Mouse (Mus musculus): ENCODE results near the gene Tirap. TPM values are rescaled to one million over a fixed set of nuclear protein-coding genes. Genes with fewer than 3 reads are reported as not detected.

Gene Tirap
- total RNA-seq, 4 experiments from 2014 or later, result 2.6 to 6.6 (median 3.2) TPM

GRCm38 (mm10) chr9:35192983-35193542 lies 7.0 kb downstream of the Tirap start:
- no peak for DNase-seq (ENCODE audit: low spot score in 2 of 2)

DNA sequence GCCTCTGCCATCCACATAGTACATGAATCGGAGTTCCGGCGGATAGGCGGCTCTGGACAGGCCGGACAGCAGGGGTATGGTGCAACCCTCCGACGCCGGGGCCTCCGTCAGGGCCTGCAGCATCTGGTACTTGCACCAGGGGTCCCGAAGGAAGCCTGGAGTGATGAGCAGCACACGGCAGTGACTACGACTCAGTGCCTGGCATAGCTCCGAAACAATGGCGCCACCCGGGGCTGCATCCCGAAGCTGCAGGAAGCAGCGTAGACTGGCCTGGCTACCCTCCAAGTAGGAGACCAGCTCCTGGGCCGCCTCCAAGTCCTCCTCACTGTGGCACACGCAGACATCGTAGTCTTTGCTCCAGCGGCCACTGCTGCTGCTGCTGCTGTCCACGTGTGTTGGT lies 11.4 kb downstream of the Tirap start:
- DNase-seq (ENCODE audit: low spot score in 2 of 2), result peak in 1 of 2 experiments; percentile 63

DNA sequence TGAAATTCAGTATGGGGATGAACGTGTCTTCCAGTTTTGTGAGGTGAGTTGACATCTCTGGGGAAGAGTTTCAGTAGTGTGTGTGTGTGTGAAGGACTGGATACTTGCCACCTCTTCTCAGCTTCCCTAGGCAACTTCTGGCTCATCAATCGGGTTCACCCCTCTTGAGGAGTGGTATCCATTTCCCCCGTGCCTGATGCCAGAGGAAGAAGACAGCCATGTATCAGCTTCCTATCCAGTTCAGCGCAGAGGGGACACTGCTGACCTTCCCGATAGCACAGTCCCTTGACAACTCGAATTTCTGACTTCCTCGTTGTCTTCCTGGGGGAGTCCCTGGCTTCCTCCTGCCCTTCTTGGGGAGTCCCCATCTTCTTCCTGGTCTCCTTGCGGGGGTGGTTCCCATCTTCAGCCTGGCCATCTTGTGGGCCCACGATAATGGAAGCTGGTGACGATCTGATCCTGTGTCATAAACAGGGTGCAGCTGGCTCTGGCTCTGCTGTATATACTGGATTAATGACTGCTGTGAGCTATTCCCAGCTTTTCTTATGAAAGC lies 12.7 kb downstream of the Tirap start:
- DNase-seq (ENCODE audit: low spot score in 2 of 2), result no peak

- no peak for DNase-seq (ENCODE audit: low spot score in 2 of 2)
Observed at GRCm38 (mm10) chr9:35186430-35186829, 13.7 kb downstream of the Tirap start.

DNA sequence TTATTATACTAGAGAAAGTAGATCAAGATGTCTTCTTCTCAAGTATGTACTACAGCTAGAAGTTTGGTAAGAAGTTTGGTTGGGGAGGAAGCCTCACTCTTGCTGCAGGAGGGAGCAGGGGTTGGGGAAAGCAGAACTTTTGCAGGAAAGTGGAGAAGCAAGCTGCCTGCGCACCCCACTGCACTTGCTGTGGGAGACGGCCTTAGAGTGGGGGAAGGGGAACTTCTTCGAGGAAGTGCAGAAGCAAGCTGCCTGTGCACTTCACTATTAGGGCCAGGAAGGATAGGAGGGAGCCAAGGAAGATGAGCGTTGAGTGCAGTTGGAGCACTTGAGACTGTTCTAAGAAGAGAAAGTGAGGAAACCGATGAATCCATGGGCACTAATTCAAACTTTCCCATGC lies 16.7 kb downstream of the Tirap start:
- DNase-seq (ENCODE audit: low spot score in 2 of 2), result no peak

GRCm38 (mm10) chr9:35182832-35183231 lies 17.3 kb downstream of the Tirap start:
- no peak for DNase-seq (ENCODE audit: low spot score in 2 of 2)

DNA sequence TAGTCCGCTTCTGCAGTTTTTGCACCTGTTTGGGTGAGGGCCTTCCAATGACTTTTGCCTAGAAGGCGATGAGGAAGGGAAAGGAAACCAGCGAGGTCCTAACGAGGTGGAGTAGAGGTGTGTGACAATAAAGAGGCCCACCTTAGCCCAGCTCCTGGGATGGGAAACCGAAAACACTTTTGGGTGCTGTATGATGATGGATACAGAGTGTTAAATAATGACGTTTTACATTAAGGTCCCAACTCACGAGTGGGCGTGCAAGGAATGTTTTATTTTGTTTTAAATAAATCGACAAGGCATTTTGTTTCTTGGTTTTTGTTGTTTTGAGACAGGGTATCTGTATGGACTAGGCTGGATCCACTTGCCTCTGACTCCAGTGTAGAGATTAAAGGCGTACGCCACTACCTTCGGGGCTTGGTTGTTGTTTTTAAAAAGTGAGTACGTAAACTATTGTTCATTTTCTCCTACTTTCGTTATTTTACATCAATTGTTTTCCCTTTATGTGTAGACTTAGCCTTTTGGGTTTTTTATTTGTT lies 23.9 kb downstream of the Tirap start:
- DNase-seq (ENCODE audit: low spot score in 2 of 2), result no peak

- peak; percentile 92 to 95 for DNase-seq (ENCODE audit: low spot score in 2 of 2)
Observed at GRCm38 (mm10) chr9:35175251-35176123, 24.6 kb downstream of the Tirap start, which contains the start of gene Dcps. Gene Dcps, minus strand, starts transcription at chr9:35176061.

GRCm38 (mm10) chr9:35173331-35173730 lies 26.8 kb downstream of the Tirap start:
- DNase-seq (ENCODE audit: low spot score in 2 of 2), result no peak

GRCm38 (mm10) chr9:35170071-35170470 lies 30.0 kb downstream of the Tirap start:
- no peak for DNase-seq (ENCODE audit: low spot score in 2 of 2)

GRCm38 (mm10) chr9:35166798-35167635 lies 33.1 kb downstream of the Tirap start:
- DNase-seq (ENCODE audit: low spot score in 2 of 2), result no peak

GRCm38 (mm10) chr9:35166144-35166797 lies 33.8 kb downstream of the Tirap start:
- no peak for DNase-seq (ENCODE audit: low spot score in 2 of 2)

DNA sequence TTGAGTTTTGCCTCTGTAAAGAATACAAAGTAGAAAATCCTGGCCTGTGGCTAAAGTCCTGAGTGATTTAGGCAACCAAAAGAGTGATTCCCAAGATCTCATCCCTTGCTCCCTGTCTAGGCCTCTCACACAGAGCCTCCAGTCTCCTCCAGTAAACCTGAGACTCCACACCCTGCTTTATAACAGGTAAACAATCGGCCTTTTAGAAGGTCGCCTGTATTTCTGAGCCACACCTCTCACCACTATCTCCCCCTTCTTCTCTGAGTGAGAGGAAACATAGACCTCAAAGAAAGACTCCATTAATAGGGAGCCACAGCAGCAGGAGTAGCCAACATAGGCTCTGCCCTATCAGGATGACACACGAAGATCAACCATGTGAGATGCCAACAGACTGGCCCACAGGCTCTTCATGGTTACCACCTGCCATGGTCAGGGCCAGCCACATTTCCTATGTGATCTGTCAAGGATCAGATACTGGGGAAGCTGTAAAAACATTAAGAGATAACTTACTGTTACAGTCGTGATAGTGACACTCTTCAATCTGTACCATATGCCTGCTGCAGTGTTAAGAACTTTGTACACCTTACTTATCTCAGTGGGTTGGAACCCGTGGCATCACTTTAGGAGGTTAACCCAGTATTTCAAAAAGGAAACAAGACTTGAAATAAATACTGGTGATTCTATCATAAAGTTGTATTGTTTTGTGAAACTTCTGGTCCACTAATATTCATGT lies 35.8 kb downstream of the Tirap start:
- DNase-seq (ENCODE audit: low spot score in 2 of 2), result no peak

DNA sequence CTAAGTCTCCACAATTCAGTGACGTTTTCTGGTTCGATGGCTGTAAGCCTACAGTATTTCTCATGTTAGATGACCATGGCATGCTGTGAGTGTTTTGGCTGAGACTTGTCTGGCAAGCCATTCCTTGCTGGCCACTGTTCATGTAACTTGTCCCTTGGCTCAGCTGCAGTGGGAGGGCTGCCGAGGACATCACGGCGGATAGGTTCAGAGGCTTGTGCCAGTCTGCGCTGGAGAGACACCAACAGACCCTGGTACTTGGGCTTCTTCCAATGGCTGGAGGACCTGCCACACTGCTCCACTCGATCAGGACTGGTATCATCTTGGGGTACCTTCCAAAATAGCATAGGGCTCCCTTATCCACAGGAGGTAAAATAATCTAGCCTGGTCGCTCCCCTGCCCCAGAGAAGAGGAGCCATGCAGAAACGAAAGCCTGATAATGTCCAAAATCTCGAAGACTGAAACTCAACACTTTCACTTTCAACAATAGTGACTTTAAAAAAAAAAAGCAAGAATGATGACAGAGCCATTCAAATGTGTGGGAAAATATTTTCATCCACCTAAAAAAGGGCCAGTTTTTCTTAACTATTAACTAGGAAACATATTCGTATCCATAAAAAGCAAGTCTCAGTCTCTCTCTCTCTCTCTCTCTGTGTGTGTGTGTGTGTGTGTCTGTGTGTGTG lies 36.9 kb downstream of the Tirap start:
- peak in 1 of 2 experiments; percentile 37 for DNase-seq (ENCODE audit: low spot score in 2 of 2)

DNA sequence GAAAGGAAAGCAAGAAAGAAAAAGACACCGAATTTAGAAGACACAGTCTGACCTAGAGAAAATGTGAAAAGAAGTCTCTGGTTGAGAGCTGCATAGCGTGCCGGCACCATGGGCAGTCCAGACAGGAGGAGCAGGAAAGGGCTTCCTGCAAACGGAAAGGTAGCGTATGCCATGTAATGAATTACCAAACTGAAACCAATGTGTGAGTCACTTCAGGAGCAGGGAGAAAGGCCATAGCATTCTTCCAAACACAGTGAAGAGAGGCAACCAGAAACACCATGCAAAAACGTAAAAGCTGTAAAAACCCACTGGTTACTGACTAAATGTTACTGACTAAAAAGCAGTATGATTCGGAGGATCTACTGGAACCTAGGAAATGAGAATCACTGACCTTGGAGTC lies 38.4 kb downstream of the Tirap start:
- DNase-seq (ENCODE audit: low spot score in 2 of 2), result no peak

GRCm38 (mm10) chr9:35160662-35161061 lies 39.4 kb downstream of the Tirap start:
- DNase-seq (ENCODE audit: low spot score in 2 of 2), result no peak

DNA sequence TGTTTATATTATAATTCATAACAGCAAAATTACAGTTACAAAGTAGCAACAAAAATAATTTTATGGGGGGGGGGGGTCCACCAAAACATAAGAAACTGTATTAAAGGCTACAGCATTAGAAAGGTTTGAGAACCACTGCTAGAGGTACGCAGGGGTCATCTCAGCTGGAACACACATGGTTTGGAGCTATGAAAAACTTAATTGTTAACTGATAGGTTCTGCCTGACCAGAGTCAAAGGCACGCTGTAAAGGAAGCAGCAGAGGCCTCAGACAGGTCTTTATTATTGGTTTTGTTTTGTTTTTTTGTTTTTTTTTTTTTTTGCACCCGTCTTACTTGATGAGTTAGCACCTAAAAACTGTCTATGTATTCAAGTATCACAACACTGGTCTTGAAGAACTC lies 41.6 kb downstream of the Tirap start:
- DNase-seq (ENCODE audit: low spot score in 2 of 2), result no peak

DNA sequence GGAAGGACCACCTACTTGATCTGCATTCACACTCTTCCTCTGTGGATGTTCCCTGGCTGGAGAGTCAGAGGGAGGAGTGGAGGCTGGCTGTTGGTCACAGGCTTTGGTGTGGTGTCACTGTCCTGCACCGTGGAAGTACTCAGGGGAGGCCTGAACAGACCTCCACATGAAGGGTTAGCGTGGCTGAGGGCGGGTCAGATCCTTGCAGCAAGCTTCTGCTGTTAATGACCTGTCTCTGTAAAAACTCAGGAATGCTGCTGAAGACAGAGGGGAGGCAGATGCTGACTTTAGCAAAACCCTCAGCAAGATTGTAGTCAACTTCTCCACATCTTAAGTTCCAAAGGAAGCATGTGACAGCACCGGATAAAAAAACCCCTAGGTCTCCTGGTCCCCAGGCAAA lies 43.2 kb downstream of the Tirap start:
- DNase-seq (ENCODE audit: low spot score in 2 of 2), result no peak

- peak in 1 of 2 experiments; percentile 53 for DNase-seq (ENCODE audit: low spot score in 2 of 2)
Observed at GRCm38 (mm10) chr9:35156002-35156710, 43.9 kb downstream of the Tirap start.

All from layer of hippocampus, adult 8-10 months (tissue).